In the genomic region with DNA sequence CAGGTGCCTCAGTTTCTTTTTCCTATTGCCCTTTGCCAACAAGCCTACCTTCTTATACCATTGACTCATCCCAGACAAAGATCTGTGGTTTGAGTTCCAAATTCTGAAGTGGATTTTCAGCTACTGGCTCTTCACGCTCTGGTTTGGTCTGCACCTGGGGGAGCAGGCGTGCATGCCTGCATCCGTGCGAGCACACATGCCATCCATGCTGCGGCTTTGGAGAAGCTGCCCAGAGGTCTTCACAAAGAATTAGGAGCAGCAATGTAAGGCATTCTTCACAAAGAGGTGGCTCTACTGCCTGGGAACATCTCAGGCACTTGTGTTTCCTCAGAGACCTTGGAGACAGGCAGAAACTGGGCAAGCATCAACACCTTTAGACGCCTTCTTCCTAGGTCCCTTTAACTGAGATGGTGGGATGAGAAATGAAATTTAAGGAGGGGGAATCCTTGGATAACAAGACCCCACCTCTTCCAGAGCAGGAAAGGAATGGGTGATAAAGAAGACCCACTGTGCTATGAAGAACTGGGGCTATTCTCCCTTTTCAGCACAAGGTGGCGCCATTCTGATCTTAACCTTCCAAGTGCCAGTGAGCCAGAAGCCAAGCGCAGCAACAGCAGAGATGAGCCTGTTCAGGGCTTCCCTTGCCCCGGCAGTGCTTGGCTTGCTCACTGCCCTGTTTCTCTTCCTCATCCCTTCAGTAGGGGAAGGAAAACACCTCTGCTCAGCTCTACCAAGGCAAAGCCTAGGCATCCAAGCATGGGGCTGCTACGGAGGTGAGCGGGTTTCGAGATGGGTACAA, we compare ENCODE assay signal across 8 mouse cellular contexts.
A peak's percentile ranks its signal among the peaks of the same experiment; 100 is the strongest.
DNase-seq lines count a peak whose midpoint lies in the region; ATAC-seq lines count a peak whose summit lies in the region.

No protein-coding gene starts in this region.

- no peak for ATAC-seq in kidney, embryonic 14.5 days (ENCODE audit: low FRiP score, low TSS enrichment)
- ATAC-seq in embryonic facial prominence, embryonic 14.5 days (ENCODE audit: low read depth) = no peak; the same call in 1 of the 2 replicates
- no peak for ATAC-seq in heart, embryonic 14.5 days (ENCODE audit: insufficient number of reproducible peaks, insufficient read depth, low FRiP score, low read depth)

- no peaks in the 10 kb centered on the region for H3K36me3 ChIP-seq in kidney, embryonic 14.5 days (ENCODE audit: control insufficient read depth, insufficient read depth, low read length)
- peaks cover 14% of the 10 kb centered on the region for H3K36me3 ChIP-seq in embryonic facial prominence, embryonic 14.5 days (ENCODE audit: control insufficient read depth, insufficient read depth, low read length)
- peaks cover 16% of the 10 kb centered on the region for H3K36me3 ChIP-seq in heart, embryonic 14.5 days (ENCODE audit: control insufficient read depth, insufficient read depth, low read length)

- no peak overlapping the region for H3K4me3 ChIP-seq in kidney, embryonic 14.5 days (ENCODE audit: low read length)
- no peak overlapping the region for H3K4me3 ChIP-seq in embryonic facial prominence, embryonic 14.5 days (ENCODE audit: low read depth, low read length)
- no peak overlapping the region for H3K4me3 ChIP-seq in heart, embryonic 14.5 days (ENCODE audit: control insufficient read depth in 1 of 2, insufficient read depth in 1 of 2, low read depth in 1 of 2, low read length in 2 of 2)

- no peak overlapping the region for H3K27ac ChIP-seq in kidney, embryonic 14.5 days (ENCODE audit: low read depth, low read length)
- H3K27ac ChIP-seq in embryonic facial prominence, embryonic 14.5 days (replicated peaks; ENCODE audit: low read depth, low read length) = no peak overlapping the region
- peak overlapping the region; percentile 33 to 48; a peak in 2 of 4 replicates for H3K27ac ChIP-seq in heart, embryonic 14.5 days (replicated peaks in 1 of 2; ENCODE audit: control insufficient read depth in 1 of 2, insufficient read depth in 1 of 2, low read depth in 2 of 2, low read length in 2 of 2)

- 59% methylated on average over 12 of the region's 12 CpGs for WGBS in kidney, embryonic 14.5 days
- 61% methylated on average over 12 of the region's 12 CpGs for WGBS in embryonic facial prominence, embryonic 14.5 days
- WGBS in heart, embryonic 14.5 days = 60% methylated on average over 12 of the region's 12 CpGs

- peaks cover 11% of the 10 kb centered on the region for H3K4me1 ChIP-seq in kidney, embryonic 14.5 days (ENCODE audit: control insufficient read depth, insufficient read depth, low read length)
- peaks cover 8% of the 10 kb centered on the region for H3K4me1 ChIP-seq in embryonic facial prominence, embryonic 14.5 days (ENCODE audit: control insufficient read depth, insufficient read depth, low read length)
- H3K4me1 ChIP-seq in heart, embryonic 14.5 days (ENCODE audit: control insufficient read depth in 2 of 2, insufficient read depth in 2 of 2, low read length in 2 of 2) = peaks cover 14 to 21% of the 10 kb centered on the region in 2 experiments

- peak; percentile 62 for DNase-seq in kidney, adult 18-20 months
- DNase-seq in adrenal gland, postnatal 36 days = peak; percentile 67 to 72
- DNase-seq in embryonic facial prominence, embryonic 14.5 days (ENCODE audit: low spot score) = peak; percentile 88
- DNase-seq in layer of hippocampus, adult 9-11 months = peak; percentile 80
- peak; percentile 59 to 72 for DNase-seq in lung, postnatal 4 days
- peak; percentile 81 to 85 for DNase-seq in right cerebral cortex, postnatal 10 days (ENCODE audit: low spot score in 2 of 2)

- H3K9ac ChIP-seq in kidney, embryonic 14.5 days (ENCODE audit: low read depth, low read length) = no peak overlapping the region
- no peak overlapping the region for H3K9ac ChIP-seq in embryonic facial prominence, embryonic 14.5 days (ENCODE audit: low read depth, low read length)
- no peak overlapping the region for H3K9ac ChIP-seq in heart, embryonic 14.5 days (ENCODE audit: low read length)

- H3K27me3 ChIP-seq in kidney, embryonic 14.5 days (ENCODE audit: control insufficient read depth, insufficient read depth, low read length) = no peaks in the 10 kb centered on the region
- no peaks in the 10 kb centered on the region for H3K27me3 ChIP-seq in embryonic facial prominence, embryonic 14.5 days (replicated peaks; ENCODE audit: control insufficient read depth, insufficient read depth, low read length)
- no peaks in the 10 kb centered on the region for H3K27me3 ChIP-seq in heart, embryonic 14.5 days (ENCODE audit: control insufficient read depth, insufficient read depth, low read length)

- no peak overlapping the region for H3K4me2 ChIP-seq in kidney, embryonic 14.5 days (replicated peaks; ENCODE audit: low read depth, low read length)
- H3K4me2 ChIP-seq in embryonic facial prominence, embryonic 14.5 days (ENCODE audit: low read depth, low read length) = no peak overlapping the region
- H3K4me2 ChIP-seq in heart, embryonic 14.5 days (ENCODE audit: low read length) = no peak overlapping the region

- H3K9me3 ChIP-seq in kidney, embryonic 14.5 days (ENCODE audit: control insufficient read depth, low read length) = no peaks in the 10 kb centered on the region
- H3K9me3 ChIP-seq in embryonic facial prominence, embryonic 14.5 days (ENCODE audit: control insufficient read depth, low read length) = no peaks in the 10 kb centered on the region
- no peaks in the 10 kb centered on the region for H3K9me3 ChIP-seq in heart, embryonic 14.5 days (ENCODE audit: control insufficient read depth, low read length)

Comparison
In these comparisons a context has a peak if more than half of its experiments do, and no peak if none do; other contexts are left out.
1. H3K27ac ChIP-seq: peak in heart, embryonic 14.5 days (2 of 2); none in kidney, embryonic 14.5 days (single experiment) and embryonic facial prominence, embryonic 14.5 days (single experiment).
2. Peak in every context shown above with its lines, with median percentiles within 50 percentile points of each other: DNase-seq.